Mouse (Mus musculus) layer of hippocampus, postnatal 36 days (tissue): Measurements from ENCODE around the gene Espl1. TPM values are rescaled to one million over a fixed set of nuclear protein-coding genes. Genes with fewer than 3 reads are reported as not detected.

Experiments used
- DNase-seq, 2 experiments: peaks; one replicate each; pipeline ENCODE4 v3.0.0; 2022
- total RNA-seq, 2 experiments: library from RNA; stranded (reverse); gene quantifications; 2 replicates each; pipeline ENCODE4 v1.2.3; 2021

Gene Espl1
- total RNA-seq, 2 experiments from 2014 or later, result 1.4 to 1.8 TPM

DNA sequence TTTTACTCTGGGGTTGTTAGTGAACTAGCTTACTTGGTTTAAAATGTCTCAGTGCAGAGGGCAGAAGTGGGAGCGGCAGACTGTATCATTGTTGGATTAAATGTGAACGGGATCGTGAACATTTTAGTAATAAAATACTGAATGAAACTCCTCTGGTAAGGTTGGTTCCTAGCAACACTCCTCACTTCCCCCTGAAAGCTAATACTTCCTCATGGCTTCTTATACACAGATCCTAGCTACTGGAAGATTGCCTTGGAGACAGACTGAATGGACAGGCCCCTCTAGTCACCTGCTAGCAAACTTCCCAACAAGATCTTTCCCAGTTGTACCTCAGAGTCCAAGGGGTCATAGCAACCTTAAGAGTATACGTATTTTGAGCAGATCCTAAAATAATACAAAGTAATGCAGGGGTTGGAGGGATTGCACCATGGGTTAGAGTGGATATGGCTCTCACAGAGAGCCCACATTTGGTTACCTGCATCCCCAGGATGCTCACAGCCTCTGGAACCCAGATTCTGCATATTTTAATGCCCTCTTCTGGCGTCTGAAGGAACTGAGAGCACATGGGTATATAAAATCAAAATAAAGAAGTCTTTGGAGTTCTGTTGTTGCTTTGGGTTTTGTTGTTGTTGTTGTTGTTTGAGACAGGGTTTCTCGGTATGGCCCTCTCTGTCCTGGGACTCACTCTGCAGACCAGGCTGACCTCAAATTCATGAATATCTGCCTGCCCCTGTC is 21.9 kb upstream of the Espl1 start:
- no peak for DNase-seq

DNA sequence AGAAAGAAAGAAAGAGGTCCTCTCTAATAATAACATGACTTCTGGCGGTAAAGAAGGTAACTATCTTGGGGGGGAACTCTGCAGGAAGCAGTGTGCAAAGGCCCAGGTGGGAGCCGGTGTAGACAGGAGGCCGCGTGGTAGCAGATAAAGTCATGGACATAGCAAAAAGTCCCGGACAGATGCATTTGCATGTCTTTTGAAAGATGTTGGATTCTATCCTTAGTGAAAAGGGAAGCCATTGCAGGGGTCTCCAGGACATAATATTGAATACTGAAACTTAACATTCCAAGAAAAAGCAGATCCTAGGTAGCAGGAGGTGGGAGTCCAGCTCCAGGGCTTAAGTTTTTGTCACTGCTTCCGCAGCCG is 17.4 kb upstream of the Espl1 start:
- DNase-seq, result no peak

- DNase-seq, result peak; percentile 82 to 85
These were observed 16.8 kb upstream of the Espl1 start, which contains the start of gene Mfsd5 for GRCm38 (mm10) chr15:102279092-102279782. Gene Mfsd5, plus strand, starts transcription at chr15:102279454.

- no peak for DNase-seq
These were observed 16.1 kb upstream of the Espl1 start for GRCm38 (mm10) chr15:102279783-102280520.

GRCm38 (mm10) chr15:102280623-102281022 is 15.4 kb upstream of the Espl1 start:
- no peak for DNase-seq

DNA sequence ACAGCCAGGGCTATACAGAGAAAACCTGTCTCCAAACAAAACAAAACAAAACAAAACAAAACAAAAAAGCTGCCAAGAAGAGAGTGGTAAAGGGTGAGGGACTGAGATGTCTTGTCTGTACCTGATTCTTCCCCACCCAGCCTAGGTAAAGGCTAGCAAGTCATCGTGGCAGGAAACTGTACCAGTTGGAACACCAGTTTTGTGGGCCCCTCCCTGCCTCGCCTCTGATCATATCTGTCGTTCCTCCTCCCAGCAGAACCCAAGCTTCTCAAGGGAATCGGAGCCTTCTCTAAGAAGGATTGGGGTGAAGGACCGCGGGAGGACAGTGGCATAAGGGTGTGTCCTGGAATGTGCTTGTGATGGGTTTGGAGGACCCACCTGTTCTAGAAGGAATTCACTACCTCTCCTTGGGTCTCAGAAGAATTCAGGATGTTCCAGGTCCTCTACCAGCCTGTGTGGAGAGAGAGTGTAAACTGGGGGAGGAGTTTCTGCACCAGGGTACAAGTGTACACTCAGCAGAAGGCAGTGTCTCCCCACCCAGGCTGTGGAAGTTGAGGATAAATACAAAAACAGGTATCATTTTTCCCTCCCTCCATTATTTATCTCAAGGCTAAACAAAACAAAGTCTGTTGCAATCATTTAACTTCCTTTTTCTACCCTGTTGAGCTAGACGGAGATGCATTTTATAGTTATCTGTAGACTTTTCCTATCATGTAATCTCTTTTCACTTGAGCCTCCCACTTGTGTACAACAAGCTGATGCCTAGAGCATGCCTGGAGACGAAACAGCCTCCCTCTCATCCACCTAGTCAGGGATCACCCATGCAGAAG is 13.4 kb upstream of the Espl1 start:
- DNase-seq, result no peak

DNA sequence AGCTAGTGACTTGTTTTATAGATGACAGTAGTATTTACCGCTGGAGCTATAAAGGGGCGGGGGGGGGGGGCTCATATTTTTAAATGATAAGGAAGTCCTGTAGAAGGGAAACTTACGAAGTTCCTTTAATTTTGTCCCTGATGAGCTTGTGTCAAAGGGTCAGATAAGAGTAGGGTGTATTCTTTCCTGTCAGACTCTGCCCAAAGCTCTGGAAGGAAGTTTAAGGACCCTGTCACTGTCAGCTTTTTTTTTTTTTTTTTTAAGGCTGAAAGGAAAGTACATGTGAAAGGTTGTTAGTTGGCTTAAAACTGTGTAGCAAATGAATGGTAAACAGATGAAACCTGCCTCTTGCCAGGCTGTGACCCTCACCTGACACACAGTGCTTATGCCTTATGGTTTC is 12.4 kb upstream of the Espl1 start:
- no peak for DNase-seq

GRCm38 (mm10) chr15:102287395-102287794 is 8.7 kb upstream of the Espl1 start:
- no peak for DNase-seq

DNA sequence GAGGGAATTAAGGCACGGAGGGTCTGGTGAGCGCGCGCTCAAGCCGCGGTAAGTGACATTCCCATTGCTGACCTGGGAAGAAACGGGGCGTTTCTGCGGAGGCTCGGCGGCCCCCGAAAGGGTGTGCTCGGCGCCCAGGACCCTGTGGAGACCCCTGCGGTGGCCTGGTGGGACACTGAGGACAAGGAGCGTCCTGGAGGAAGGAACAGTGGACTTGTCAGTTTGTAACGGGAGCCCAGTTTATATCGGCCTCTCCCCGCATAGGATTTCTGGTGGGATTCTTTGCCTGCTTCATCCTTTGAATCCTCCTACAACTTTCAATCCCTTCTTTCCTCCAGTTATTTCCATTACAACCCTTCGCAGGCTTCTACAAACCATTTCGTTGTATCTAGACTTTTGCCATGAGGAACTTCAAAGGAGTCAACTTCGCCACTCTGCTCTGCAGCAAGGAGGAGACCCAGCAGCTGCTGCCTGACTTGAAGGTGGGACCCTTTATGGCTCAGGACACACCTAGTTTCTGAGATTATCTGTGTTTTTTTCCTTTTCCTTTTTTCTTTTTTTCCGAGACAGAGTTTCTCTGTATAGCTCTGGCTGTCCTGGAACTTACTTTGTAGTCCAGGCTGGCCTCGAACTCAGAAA is 421 bp downstream of the Espl1 start:
- no peak for DNase-seq

DNA sequence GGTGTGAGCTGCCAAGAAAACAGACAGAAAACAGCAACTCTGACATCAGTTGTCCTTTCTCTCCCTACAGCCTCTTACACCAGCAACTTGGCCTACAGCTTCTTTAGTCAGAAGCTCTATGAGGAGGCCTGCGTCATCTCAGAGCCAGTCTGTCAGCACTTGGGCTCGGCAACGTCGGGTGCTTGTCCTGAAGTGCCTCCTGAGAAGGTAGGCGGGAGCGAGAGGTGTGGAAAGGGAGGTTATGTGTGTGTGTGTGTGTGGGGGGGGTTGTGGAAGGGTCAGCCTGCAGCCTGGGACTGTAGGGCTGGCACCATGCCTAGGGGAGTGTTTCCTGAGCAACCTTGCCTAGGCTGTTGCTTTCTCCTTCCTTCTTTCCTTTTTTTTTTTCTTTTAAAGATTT is 6.5 kb downstream of the Espl1 start:
- DNase-seq, result no peak

GRCm38 (mm10) chr15:102308717-102309116 is 12.7 kb downstream of the Espl1 start:
- DNase-seq, result no peak

- no peak for DNase-seq
These were observed 14.2 kb downstream of the Espl1 start for GRCm38 (mm10) chr15:102310074-102310845.

DNA sequence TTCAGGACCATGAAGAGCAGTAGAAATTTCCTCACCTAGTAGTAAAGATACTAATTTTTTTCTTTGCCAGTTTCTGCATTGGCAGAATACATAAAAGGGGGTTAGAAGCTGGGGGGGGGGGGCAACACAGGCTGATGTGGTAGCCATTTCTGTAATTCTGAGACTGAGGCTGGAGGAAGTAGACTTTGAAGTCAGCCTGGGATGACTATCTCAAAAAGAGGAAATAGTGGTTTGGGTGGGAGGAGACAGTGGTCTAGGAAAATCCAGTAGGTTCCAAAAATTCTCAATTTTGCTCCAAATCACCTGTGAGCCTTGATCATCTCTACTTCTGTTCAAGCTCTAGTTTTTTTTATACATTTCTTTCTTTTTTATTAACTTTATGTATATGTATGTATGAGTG is 15.4 kb downstream of the Espl1 start:
- no peak for DNase-seq

DNA sequence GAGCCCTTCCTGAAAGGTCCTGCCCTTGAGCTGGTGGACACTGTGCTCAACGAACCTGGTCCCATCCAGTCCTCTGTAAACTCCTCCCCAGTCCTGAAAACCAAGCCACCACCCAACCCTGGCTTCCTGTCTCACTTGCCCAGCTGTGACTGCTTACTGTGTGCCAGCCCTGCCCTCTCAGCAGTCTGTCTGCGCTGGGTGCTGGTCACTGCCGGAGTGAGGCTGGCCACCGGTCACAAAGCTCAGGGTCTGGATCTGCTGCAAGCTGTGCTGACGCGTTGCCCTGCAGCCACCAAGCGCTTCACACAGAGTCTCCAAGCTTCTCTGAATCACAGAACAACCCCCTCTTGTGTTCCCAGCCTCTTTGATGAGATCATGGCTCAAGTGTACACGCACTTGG is 19.2 kb downstream of the Espl1 start:
- DNase-seq, result peak in 1 of 2 experiments; percentile 32

DNA sequence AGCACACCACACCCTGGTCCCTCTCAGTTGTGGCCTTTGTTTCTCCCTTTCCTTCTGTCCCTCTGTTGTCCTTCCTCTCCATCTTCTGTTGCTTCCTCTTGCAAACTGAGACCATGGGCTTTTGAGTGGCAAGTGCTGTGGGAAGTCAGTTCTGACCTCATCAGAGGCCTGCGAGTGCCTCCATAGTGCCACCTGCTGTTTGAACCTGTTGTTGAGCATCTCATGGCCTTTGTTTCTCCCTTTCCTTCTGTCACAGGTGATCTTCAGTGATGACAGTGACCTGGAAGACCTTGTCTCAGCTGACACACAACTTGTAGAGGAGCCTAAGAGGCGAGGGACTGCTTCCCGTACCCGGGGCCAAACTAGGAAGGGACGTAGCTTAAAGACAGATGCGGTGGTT is 20.2 kb downstream of the Espl1 start:
- DNase-seq, result peak; percentile 61 to 62

DNA sequence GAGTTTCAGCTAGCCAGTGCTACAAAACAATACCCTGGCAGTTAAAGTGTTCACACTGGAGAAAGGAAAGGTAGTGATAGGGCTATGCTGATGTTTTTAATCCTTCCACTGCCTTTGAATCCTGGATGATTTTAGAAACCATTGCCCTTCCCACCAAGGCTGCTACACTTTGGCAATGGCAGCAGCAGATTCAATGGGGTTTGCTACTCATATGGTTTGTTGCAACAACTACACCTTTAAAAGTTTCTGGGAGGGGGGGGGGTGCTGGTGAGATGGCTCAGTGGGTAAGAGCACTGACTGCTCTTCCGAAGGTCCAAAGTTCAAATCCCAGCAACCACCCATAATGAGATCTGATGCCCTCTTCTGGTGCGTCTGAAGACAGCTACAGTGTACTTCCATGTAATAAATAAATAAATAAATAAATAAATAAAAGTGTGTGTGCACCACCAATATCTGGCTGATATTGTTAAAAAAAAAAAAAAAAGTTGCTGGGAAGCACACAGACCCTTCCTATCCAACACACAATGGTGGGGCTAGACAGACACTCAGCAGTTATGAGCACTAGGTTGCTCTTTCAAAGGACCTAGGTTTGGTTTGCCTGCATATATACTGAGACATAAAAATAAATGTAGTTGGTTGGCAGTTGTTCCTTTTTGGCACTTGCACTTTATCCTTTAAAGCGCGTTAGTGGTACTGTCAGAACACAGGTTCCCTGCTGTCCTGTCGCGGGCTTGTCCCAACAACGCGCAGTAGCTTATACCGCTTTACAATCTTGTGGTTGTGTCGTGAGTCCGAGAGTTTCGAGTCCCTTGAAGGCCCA is 28.8 kb downstream of the Espl1 start:
- DNase-seq, result no peak

DNA sequence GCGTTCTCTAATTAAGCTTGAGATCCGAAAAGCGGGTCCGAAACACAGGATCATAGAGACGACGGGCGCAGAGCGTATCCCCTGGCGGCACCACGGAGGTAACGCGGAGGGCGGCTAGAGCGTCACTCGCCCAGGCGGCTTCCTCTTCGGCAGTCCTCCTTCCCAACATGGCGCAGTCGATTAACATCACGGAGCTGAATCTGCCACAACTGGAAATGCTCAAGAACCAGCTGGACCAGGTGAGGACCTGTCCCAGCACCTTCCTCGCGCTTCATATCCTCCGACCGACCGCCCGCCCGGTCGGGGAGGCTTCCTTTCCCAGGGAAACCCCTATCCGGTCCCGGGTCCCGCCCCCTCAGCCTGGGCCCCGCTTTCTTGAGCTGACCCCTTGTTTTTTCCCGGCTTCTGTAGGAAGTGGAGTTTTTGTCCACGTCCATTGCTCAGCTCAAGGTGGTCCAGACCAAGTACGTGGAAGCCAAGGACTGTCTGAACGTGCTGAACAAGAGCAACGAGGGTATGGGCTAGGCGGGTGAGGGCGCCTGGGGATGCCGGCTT is 30.0 kb downstream of the Espl1 start, which contains the start of gene Pfdn5:
Gene Pfdn5 (plus strand): TSS at position 95 of the 555 bp plus-strand sequence.
- peak; percentile 87 to 89 for DNase-seq

- no peak for DNase-seq
These were observed 30.8 kb downstream of the Espl1 start for GRCm38 (mm10) chr15:102326892-102327291.

GRCm38 (mm10) chr15:102331610-102332015 is 35.5 kb downstream of the Espl1 start, which contains the start of gene Myg1:
Gene Myg1, plus strand, starts transcription at chr15:102331709.
- peak; percentile 82 to 85 for DNase-seq

- no peak for DNase-seq
These were observed 39.2 kb downstream of the Espl1 start for GRCm38 (mm10) chr15:102335254-102335653.
